Mouse (Mus musculus): Measurements from ENCODE around the gene Gm20388.

DNA sequence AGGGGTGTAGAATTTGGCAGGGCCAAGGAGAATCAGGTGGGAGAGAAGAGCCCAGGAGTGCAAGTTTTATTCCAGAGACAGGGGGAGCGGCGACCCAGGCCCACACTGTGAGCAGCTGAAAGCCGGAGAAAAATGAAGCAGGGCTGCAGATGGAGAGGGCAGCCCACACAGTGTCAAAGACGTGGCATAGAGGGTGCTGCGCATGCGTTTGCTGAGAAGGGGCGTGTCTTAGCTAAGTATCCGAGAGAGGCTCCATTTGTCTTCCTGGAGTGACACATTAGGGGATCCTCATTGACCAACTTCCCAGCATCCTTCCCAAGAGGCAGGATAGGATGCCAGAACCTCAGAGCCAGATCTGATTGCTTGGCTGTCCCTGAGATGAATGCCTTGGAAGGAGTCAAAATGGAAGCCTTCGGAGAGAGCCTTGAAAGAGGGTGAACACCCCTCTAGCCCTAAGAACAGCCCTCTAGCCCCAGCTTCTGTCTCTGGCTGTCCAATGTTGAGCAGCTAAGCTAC, 96.1 kb downstream of the Gm20388 start:
- TF ChIP-seq POLR2A (IDR thresholded peaks at IDR 0.05; ENCODE audit: insufficient read depth, low read length) (no peak), EP300 (IDR thresholded peaks at IDR 0.05; ENCODE audit: insufficient read depth, low read depth, low read length) (no peak)

Measured in ES-Bruce4 (cell line).